Mouse (Mus musculus) liver, embryonic 11.5 days (tissue): ENCODE measurements around the gene Aim2. TPM values are rescaled to one million over a fixed set of nuclear protein-coding genes. Genes with fewer than 3 reads are reported as not detected.

Source experiments
- ATAC-seq: fragments of 200-750 bp; cut with Nextera tagmentation; replicated peaks from 2 replicates; pipeline ENCODE4 v1.8.0; 2017; ENCODE audit warnings: moderate number of reproducible peaks, mild to moderate bottlenecking, moderate TSS enrichment, moderate library complexity; ENCODE audit not compliant: low FRiP score
- DNase-seq: peaks from one replicate; pipeline ENCODE4 v3.0.0-alpha.2; 2017; ENCODE audit warnings: low spot score
- H3K27ac ChIP-seq: fragments of 300-500 bp; sonication (generic); 2 replicates; pipeline ENCODE4 v1.5.1; 2014; ENCODE audit warnings: mild to moderate bottlenecking, low read depth, low read length, control low read depth
- H3K27me3 ChIP-seq: fragments of 300-500 bp; sonication (generic); replicated peaks from 2 replicates; pipeline ENCODE4 v1.6.1; 2014; ENCODE audit warnings: low read length, mixed read lengths; ENCODE audit not compliant: control insufficient read depth, insufficient read depth
- H3K36me3 ChIP-seq: fragments of 300-500 bp; sonication (generic); 2 replicates; pipeline ENCODE4 v1.6.1; 2014; ENCODE audit warnings: mild to moderate bottlenecking, low read length, moderate library complexity, mixed read lengths; ENCODE audit not compliant: control insufficient read depth, insufficient read depth
- H3K4me1 ChIP-seq: fragments of 300-500 bp; sonication (generic); replicated peaks from 2 replicates; pipeline ENCODE4 v1.6.1; 2014; ENCODE audit warnings: low read length, mixed read lengths; ENCODE audit not compliant: control insufficient read depth, insufficient read depth
- H3K4me2 ChIP-seq: fragments of 300-500 bp; sonication (generic); 2 replicates; pipeline ENCODE4 v1.6.1; 2014; ENCODE audit warnings: mild to moderate bottlenecking, control low read depth, moderate library complexity
- H3K4me3 ChIP-seq: fragments of 300-500 bp; sonication (generic); 2 replicates; pipeline ENCODE4 v1.5.1; 2014; ENCODE audit warnings: low read depth, low read length, control low read depth
- H3K9ac ChIP-seq: fragments of 300-500 bp; sonication (generic); 2 replicates; pipeline ENCODE4 v1.6.1; 2014; ENCODE audit warnings: low read depth, low read length, control low read depth
- H3K9me3 ChIP-seq: fragments of 300-500 bp; sonication (generic); 2 replicates; pipeline ENCODE4 v1.6.1; 2016; ENCODE audit warnings: low read length, inconsistent platforms, mixed read lengths; ENCODE audit not compliant: control insufficient read depth
- WGBS: fragments of 180-500 bp; shearing (Covaris S2); extraction: QIAGEN DNeasy Blood & Tissue Kit; methylation state at CpG from one replicate; pipeline ENCODE4 v1.1.7; 2014; 5-methylcytosine and 5-hydroxymethylcytosine counted together
- polyA plus RNA-seq: library from polyadenylated mRNA; unstranded; fragments of >200 nt; fragmentation: Nextera tagmentation; extraction: Ambion mirVana; gene quantifications from 2 replicates; pipeline ENCODE4 v1.2.1, GENCODE M21; 2014

Aim2 gene
- polyA plus RNA-seq, 1 experiment from 2014 or later = 1.1 TPM

- DNase-seq = no peak
- no peaks in the 10 kb centered on the region for H3K27me3 ChIP-seq
- H3K9ac ChIP-seq = no peak overlapping the region
- peak; percentile 60 for ATAC-seq
- H3K4me3 ChIP-seq = no peak overlapping the region
- peaks cover 8% of the 10 kb centered on the region; the same call in 1 of the 2 replicates for H3K4me1 ChIP-seq
- H3K9me3 ChIP-seq = no peaks in the 10 kb centered on the region
- H3K27ac ChIP-seq = no peak overlapping the region
- H3K4me2 ChIP-seq = no peak overlapping the region
- WGBS = 64% methylated on average over 7 of the region's 7 CpGs
- H3K36me3 ChIP-seq = no peaks in the 10 kb centered on the region
Observed at GRCm38 (mm10) chr1:173355107-173355846, 4.6 kb downstream of the Aim2 start.

- 73% methylated on average over 2 of the region's 2 CpGs for WGBS
- H3K4me3 ChIP-seq = no peak overlapping the region
- no peak overlapping the region for H3K9ac ChIP-seq
- H3K27ac ChIP-seq = no peak overlapping the region
- no peaks in the 10 kb centered on the region for H3K27me3 ChIP-seq
- ATAC-seq = no peak
- no peaks in the 10 kb centered on the region for H3K36me3 ChIP-seq
- H3K4me2 ChIP-seq = no peak overlapping the region
- DNase-seq = no peak
- H3K9me3 ChIP-seq = no peaks in the 10 kb centered on the region
- no peaks in the 10 kb centered on the region for H3K4me1 ChIP-seq
Observed at GRCm38 (mm10) chr1:173356699-173357098, 6.0 kb downstream of the Aim2 start.

- Histone ChIP-seq H3K4me1 (no peaks in the 10 kb centered on the region), H3K4me3 (no peak overlapping the region), H3K9me3 (no peaks in the 10 kb centered on the region), H3K27ac (no peak overlapping the region), H3K27me3 (no peaks in the 10 kb centered on the region), H3K4me2 (no peak overlapping the region), H3K36me3 (no peaks in the 10 kb centered on the region), H3K9ac (no peak overlapping the region)
- ATAC-seq (no peak), DNase-seq (no peak)
- WGBS = 57% methylated on average over 4 of the region's 4 CpGs
Observed at GRCm38 (mm10) chr1:173357799-173358198, 7.1 kb downstream of the Aim2 start.

- H3K9me3 ChIP-seq = no peaks in the 10 kb centered on the region
Observed at GRCm38 (mm10) chr1:173359590-173360290, 9.1 kb downstream of the Aim2 start.

GRCm38 (mm10) chr1:173361651-173362050 lies 11.0 kb downstream of the Aim2 start:
- Histone ChIP-seq H3K36me3 (no peaks in the 10 kb centered on the region), H3K4me2 (no peak overlapping the region), H3K4me1 (peaks cover 1% of the 10 kb centered on the region; the same call in 1 of the 2 replicates), H3K9ac (no peak overlapping the region), H3K27ac (no peak overlapping the region), H3K4me3 (no peak overlapping the region), H3K27me3 (peaks cover 21% of the 10 kb centered on the region), H3K9me3 (no peaks in the 10 kb centered on the region)
- peak; percentile 45 for DNase-seq
- peak; percentile 50 for ATAC-seq
- 24% methylated on average over 6 of the region's 6 CpGs for WGBS

More at GRCm38 (mm10) chr1:173359590-173360290, 9.1 kb downstream of the Aim2 start:
- H3K9ac ChIP-seq = no peak overlapping the region
- whole genome bisulfite sequencing = 70% methylated on average over 4 of the region's 4 CpGs
- H3K4me3 ChIP-seq = no peak overlapping the region
- H3K27ac ChIP-seq = no peak overlapping the region
- H3K4me1 ChIP-seq = no peaks in the 10 kb centered on the region
- H3K4me2 ChIP-seq = no peak overlapping the region
- ATAC-seq (no peak), DNase-seq (no peak)
- peaks cover 2% of the 10 kb centered on the region; the same call in 1 of the 2 replicates for H3K27me3 ChIP-seq
- H3K36me3 ChIP-seq = no peaks in the 10 kb centered on the region

- H3K4me3 ChIP-seq = no peak overlapping the region
- DNase-seq = no peak
- no peak overlapping the region for H3K27ac ChIP-seq
- peaks cover 3% of the 10 kb centered on the region; the same call in 1 of the 2 replicates for H3K4me1 ChIP-seq
- ATAC-seq = no peak
- no peak overlapping the region for H3K4me2 ChIP-seq
- H3K9ac ChIP-seq = no peak overlapping the region
- H3K27me3 ChIP-seq = peaks cover 39% of the 10 kb centered on the region
- H3K9me3 ChIP-seq = no peaks in the 10 kb centered on the region
- WGBS = 86% methylated on average over 2 of the region's 2 CpGs
- no peaks in the 10 kb centered on the region for H3K36me3 ChIP-seq
Observed at GRCm38 (mm10) chr1:173363436-173363835, 12.8 kb downstream of the Aim2 start.

GRCm38 (mm10) chr1:173364125-173364800 lies 13.6 kb downstream of the Aim2 start:
- Histone ChIP-seq H3K27me3 (peaks cover 46% of the 10 kb centered on the region), H3K9me3 (no peaks in the 10 kb centered on the region), H3K4me2 (no peak overlapping the region), H3K9ac (no peak overlapping the region), H3K4me3 (no peak overlapping the region), H3K36me3 (no peaks in the 10 kb centered on the region), H3K27ac (no peak overlapping the region), H3K4me1 (peaks cover 3% of the 10 kb centered on the region; the same call in 1 of the 2 replicates)
- ATAC-seq (no peak), DNase-seq (no peak)
- 78% methylated on average over 4 of the region's 4 CpGs for WGBS

- Histone ChIP-seq H3K4me1 (peaks cover 3% of the 10 kb centered on the region; the same call in 1 of the 2 replicates), H3K36me3 (no peaks in the 10 kb centered on the region), H3K4me3 (no peak overlapping the region), H3K27me3 (peaks cover 54% of the 10 kb centered on the region), H3K9me3 (no peaks in the 10 kb centered on the region), H3K27ac (no peak overlapping the region), H3K9ac (no peak overlapping the region), H3K4me2 (peak overlapping the region; percentile 12)
- ATAC-seq (0 out of 2 replicates have a peak, but pooled peaks have one; percentile 27), DNase-seq (no peak)
- 2% methylated on average over 12 of the region's 13 CpGs for WGBS
Observed at GRCm38 (mm10) chr1:173365970-173366409, 15.3 kb downstream of the Aim2 start.
